Mouse (Mus musculus) kidney, embryonic 15.5 days (tissue): ENCODE data around the gene Comt. TPM values are rescaled to one million over a fixed set of nuclear protein-coding genes. Genes with fewer than 3 reads are reported as not detected.

Source experiments
- ATAC-seq: fragments of 200-750 bp; cut with Nextera tagmentation; replicated peaks from 2 replicates; pipeline ENCODE4 v1.8.0; 2017; ENCODE audit warnings: moderate TSS enrichment; ENCODE audit not compliant: low FRiP score
- H3K27ac ChIP-seq: fragments of 300-500 bp; sonication (generic); 2 replicates; pipeline ENCODE4 v1.5.1; 2015; ENCODE audit warnings: mild to moderate bottlenecking, inconsistent platforms
- H3K27me3 ChIP-seq: fragments of 300-500 bp; sonication (generic); 2 replicates; pipeline ENCODE4 v1.6.1; 2015; ENCODE audit warnings: inconsistent platforms
- H3K36me3 ChIP-seq: fragments of 300-500 bp; sonication (generic); 2 replicates; pipeline ENCODE4 v1.6.1; 2015; ENCODE audit warnings: inconsistent platforms
- H3K4me1 ChIP-seq: fragments of 300-500 bp; sonication (generic); 2 replicates; pipeline ENCODE4 v1.6.1; 2015; ENCODE audit warnings: inconsistent platforms
- H3K4me2 ChIP-seq: fragments of 300-500 bp; sonication (generic); 2 replicates; pipeline ENCODE4 v1.6.1; 2015; ENCODE audit warnings: moderate library complexity, mild to moderate bottlenecking, inconsistent platforms
- H3K4me3 ChIP-seq: fragments of 300-500 bp; sonication (generic); replicated peaks from 2 replicates; pipeline ENCODE4 v1.5.1; 2015; ENCODE audit warnings: mild to moderate bottlenecking, inconsistent platforms
- H3K9ac ChIP-seq: fragments of 300-500 bp; sonication (generic); 2 replicates; pipeline ENCODE4 v1.6.1; 2015; ENCODE audit warnings: mild to moderate bottlenecking, inconsistent platforms
- H3K9me3 ChIP-seq: fragments of 300-500 bp; sonication (generic); replicated peaks from 2 replicates; pipeline ENCODE4 v1.6.1; 2016; ENCODE audit warnings: inconsistent platforms
- WGBS: fragments of 180-500 bp; shearing (Covaris S2); methylation state at CpG from one replicate; pipeline ENCODE4 v1.1.7; 2015; ENCODE audit warnings: mixed read lengths; 5-methylcytosine and 5-hydroxymethylcytosine counted together
- polyA plus RNA-seq: library from polyadenylated mRNA; unstranded; fragments of >200 nt; fragmentation: Nextera tagmentation; extraction: Ambion mirVana; gene quantifications from 2 replicates; pipeline ENCODE4 v1.2.1, GENCODE M21; 2015

The Comt gene
- polyA plus RNA-seq, 1 experiment from 2014 or later = 103 TPM

DNA sequence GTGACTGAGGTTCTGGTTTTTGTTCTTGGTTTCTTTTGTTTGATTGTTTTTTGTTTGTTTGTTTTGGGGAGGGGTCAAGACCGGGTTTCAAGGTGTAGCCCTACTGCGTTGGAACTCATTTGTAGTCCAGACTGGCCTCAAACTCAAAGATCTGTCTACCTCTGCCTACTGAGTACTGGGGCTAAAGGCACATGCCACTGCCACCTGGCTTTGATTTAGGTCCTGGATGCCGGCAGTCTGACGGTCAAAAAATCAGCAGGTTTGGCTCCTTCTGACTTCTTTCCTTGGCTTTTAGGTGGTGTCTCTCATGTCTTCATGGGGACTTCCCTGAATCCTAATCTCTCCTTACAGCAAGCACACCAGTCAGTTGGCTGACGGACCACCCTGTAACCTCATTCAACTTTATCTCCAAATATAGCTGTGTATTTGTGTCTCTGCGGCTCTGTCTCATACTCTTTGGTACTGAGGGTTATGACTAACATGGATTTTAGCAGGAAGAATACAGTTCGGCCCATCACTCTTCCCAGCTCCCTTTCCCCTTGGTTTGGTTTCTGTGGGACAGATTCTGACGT is 4.1 kb upstream of the Comt start:
- WGBS = 78% methylated on average over 8 of the region's 8 CpGs
- ATAC-seq = no peak
- H3K9me3 ChIP-seq = no peaks in the 10 kb centered on the region
- H3K9ac ChIP-seq = no peak overlapping the region
- no peaks in the 10 kb centered on the region for H3K27me3 ChIP-seq
- no peak overlapping the region for H3K4me3 ChIP-seq
- peaks cover 10% of the 10 kb centered on the region for H3K4me1 ChIP-seq
- H3K27ac ChIP-seq = no peak overlapping the region
- H3K4me2 ChIP-seq = no peak overlapping the region
- peaks cover 11% of the 10 kb centered on the region; the same call in 1 of the 2 replicates for H3K36me3 ChIP-seq

DNA sequence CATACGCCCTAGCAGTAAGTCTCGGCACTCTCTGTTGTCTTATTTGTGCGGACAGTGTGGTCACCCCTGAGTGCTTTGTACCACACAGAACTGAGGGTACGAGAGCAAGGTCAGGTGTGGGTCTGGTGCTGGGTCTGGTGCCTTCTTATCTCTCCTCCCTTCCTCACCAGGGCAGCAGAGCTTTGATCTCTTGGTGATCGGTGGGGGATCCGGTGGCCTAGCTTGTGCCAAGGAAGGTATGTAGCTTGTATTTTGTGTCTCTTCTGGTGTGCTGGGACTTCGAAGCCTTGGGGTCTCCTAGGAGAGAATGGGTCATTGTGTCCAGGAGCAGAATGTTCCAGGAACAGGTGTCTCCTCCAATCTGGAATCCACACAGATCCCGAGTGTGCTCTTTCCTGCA is 3.0 kb upstream of the Comt start:
- no peak for ATAC-seq
- H3K36me3 ChIP-seq = peaks cover 2% of the 10 kb centered on the region; the same call in 1 of the 2 replicates
- WGBS = 89% methylated on average over 8 of the region's 8 CpGs
- H3K9me3 ChIP-seq = no peaks in the 10 kb centered on the region
- peaks cover 21% of the 10 kb centered on the region for H3K4me1 ChIP-seq
- no peak overlapping the region for H3K27ac ChIP-seq
- H3K27me3 ChIP-seq = no peaks in the 10 kb centered on the region
- no peak overlapping the region for H3K4me2 ChIP-seq
- H3K4me3 ChIP-seq = no peak overlapping the region
- no peak overlapping the region for H3K9ac ChIP-seq

GRCm38 (mm10) chr16:18428516-18429042 is 1.9 kb upstream of the Comt start:
- H3K36me3 ChIP-seq = no peaks in the 10 kb centered on the region
- 85% methylated on average over 7 of the region's 7 CpGs for WGBS
- H3K4me1 ChIP-seq = peaks cover 31% of the 10 kb centered on the region
- no peaks in the 10 kb centered on the region for H3K9me3 ChIP-seq
- ATAC-seq = peak; percentile 69
- H3K4me3 ChIP-seq = no peak overlapping the region
- H3K4me2 ChIP-seq = no peak overlapping the region
- H3K9ac ChIP-seq = no peak overlapping the region
- H3K27ac ChIP-seq = no peak overlapping the region
- no peaks in the 10 kb centered on the region for H3K27me3 ChIP-seq

GRCm38 (mm10) chr16:18428011-18428515 is 1.4 kb upstream of the Comt start:
- no peak overlapping the region for H3K9ac ChIP-seq
- H3K4me2 ChIP-seq = no peak overlapping the region
- H3K4me3 ChIP-seq = no peak overlapping the region
- ATAC-seq = no peak
- WGBS = 86% methylated on average over 5 of the region's 5 CpGs
- H3K36me3 ChIP-seq = 0 out of 2 replicates have a peak, but pooled peaks cover 2% of the 10 kb centered on the region
- H3K27ac ChIP-seq = no peak overlapping the region
- H3K27me3 ChIP-seq = no peaks in the 10 kb centered on the region
- H3K9me3 ChIP-seq = no peaks in the 10 kb centered on the region
- H3K4me1 ChIP-seq = peaks cover 36% of the 10 kb centered on the region

DNA sequence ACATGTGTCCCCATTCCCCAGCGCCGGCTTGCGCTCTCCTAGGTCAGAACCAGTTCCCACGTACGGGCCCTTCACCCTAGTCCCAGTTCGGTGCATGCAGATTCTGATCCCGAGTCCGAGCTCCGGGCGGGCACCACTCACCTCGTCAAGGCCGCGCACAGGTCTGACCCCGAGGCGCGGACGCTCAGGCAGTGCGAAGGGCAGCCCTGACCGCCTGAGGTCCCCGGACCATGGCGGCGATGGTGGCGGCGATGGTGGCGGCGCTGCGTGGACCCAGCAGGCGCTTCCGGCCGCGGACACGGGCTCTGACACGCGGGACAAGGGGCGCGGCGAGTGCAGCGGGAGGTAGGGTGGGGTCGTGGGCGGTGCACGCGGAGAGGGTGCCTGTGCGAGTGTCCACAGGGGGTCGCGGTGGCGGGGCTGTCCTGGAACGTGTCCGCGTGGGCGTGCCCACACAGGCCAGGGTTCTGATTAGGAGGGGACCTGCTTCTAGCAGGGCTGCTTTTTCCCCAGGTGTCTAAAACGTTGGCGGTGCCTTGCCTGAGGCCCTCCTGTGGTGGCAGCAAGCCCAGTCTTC is 349 bp downstream of the Comt start, which contains the start of gene Txnrd2:
Gene Txnrd2, plus strand, starts transcription at position 170 of the 577 bp plus-strand sequence.
- WGBS = under 1% methylated on average over 52 of the region's 52 CpGs

DNA sequence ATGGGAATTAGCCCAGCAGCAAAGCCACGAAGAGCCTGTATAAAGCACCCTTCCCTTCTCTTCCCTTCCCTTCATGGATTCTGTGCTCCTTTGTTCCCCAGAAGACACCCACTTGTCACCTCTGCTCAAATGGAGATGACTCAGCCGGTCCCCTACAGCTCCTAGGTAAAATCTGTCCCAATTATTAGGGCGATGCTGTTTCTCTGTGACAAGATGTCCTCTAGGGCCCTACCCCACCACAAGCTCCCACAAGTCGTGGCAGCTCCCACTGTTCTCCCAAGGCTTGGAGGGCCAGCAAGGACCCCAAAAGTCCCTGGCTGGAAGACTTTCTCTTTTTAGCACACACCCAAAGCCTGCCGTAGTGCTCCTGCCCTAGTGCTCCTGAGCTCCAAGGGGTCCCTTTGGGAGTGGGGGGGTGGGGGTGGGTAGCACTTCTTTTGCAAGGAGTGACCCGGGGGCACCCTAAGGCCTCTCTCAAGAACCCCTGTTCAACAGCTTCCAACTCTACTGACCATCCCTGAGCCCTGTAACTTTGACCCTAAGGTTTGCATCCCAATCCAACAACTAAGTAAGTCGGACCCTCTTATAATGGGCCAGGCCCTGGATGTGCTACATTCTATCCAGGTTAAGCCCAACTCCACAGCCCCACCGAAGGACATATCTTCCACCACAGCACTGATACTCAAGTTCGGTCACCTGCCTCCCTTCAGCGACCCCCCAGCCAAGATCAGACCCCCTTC is 1.0 kb downstream of the Comt start:
- Histone ChIP-seq H3K4me1 (peaks cover 39% of the 10 kb centered on the region), H3K27me3 (no peaks in the 10 kb centered on the region), H3K36me3 (peaks cover 21% of the 10 kb centered on the region), H3K4me2 (peak overlapping the region; percentile 77), H3K9me3 (no peaks in the 10 kb centered on the region), H3K27ac (peak overlapping the region; percentile 84), H3K9ac (peak overlapping the region; percentile 78), H3K4me3 (peak overlapping the region; percentile 85)
- WGBS = 21% methylated on average over 10 of the region's 10 CpGs
- ATAC-seq = peak; percentile 4; the same call in 1 of the 2 replicates

More for the DNA sequence above, 349 bp downstream of the Comt start, which contains the start of gene Txnrd2:
- H3K4me3 ChIP-seq = peak within 1 kb of the TSS; percentile 85
- peak within 1 kb of the TSS; percentile 77 for H3K4me2 ChIP-seq
- peaks cover 17% of the 10 kb centered on the region; the same call in 1 of the 2 replicates for H3K36me3 ChIP-seq
- H3K27me3 ChIP-seq = no peaks in the 10 kb centered on the region
- H3K4me1 ChIP-seq = peaks cover 39% of the 10 kb centered on the region
- peak within 1 kb of the TSS; percentile 78 for H3K9ac ChIP-seq
- no peaks in the 10 kb centered on the region for H3K9me3 ChIP-seq
- ATAC-seq = peak; percentile 77
- peak within 1 kb of the TSS; percentile 84 for H3K27ac ChIP-seq

DNA sequence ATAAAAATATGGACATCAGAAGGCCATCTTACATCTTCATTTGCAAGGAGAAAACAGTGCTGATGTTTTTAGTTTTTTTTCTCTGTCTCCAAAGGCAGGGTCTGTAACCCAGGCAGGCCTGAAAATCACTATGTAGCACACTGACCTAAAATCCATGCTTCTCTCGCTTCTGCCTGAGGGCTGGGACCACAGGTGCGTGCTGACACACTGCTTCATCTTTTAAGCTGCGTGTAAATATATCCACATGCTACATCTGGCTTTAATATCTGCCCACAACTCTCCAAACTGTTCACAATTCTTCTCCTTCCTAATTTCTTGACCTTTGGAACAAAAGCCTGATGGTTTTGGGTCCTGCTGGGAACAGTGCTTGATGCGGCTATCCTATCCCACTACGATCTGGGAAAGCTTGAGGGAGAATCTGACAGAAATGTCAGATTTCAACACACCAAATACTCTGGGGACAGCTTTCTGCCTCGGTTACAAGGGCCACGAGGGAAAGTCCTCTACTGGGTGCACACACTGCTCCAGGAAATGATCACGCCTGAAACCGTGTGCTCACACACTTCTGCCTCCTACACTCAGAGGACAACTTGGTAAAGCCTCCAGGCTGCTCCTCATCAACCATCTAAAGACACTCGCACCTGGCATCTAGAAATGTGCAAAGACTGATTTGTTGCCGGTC is 2.1 kb downstream of the Comt start:
- no peak for ATAC-seq
- peaks cover 39% of the 10 kb centered on the region for H3K4me1 ChIP-seq
- no peak overlapping the region for H3K9ac ChIP-seq
- no peaks in the 10 kb centered on the region for H3K27me3 ChIP-seq
- H3K4me2 ChIP-seq = peak overlapping the region; percentile 77
- no peaks in the 10 kb centered on the region for H3K9me3 ChIP-seq
- peaks cover 26% of the 10 kb centered on the region for H3K36me3 ChIP-seq
- WGBS = 70% methylated on average over 11 of the region's 11 CpGs
- H3K27ac ChIP-seq = peak overlapping the region; percentile 63
- no peak overlapping the region for H3K4me3 ChIP-seq

DNA sequence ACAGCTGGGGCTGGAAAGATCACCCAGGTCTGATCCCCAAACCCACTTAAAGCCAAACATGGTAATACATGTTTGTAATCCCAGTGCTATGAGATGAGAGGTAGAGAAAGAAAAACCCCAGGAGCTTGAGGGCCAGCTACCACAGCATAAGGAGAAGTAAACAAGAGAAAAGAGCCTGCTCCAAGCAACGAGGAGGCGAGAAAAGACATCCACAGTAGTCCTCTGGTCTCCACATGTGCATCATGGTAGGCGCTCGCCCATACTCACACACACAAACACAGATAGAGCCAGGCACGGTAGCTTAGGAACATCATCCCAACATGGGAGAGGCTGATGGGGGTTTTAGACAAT is 2.8 kb downstream of the Comt start:
- 76% methylated on average over 5 of the region's 5 CpGs for WGBS
- Histone ChIP-seq H3K4me3 (no peak overlapping the region), H3K9me3 (no peaks in the 10 kb centered on the region), H3K27ac (peak overlapping the region; percentile 63), H3K4me2 (no peak overlapping the region; the same call in 1 of the 2 replicates), H3K27me3 (no peaks in the 10 kb centered on the region), H3K4me1 (peaks cover 39% of the 10 kb centered on the region), H3K9ac (no peak overlapping the region), H3K36me3 (peaks cover 30% of the 10 kb centered on the region)
- no peak for ATAC-seq

DNA sequence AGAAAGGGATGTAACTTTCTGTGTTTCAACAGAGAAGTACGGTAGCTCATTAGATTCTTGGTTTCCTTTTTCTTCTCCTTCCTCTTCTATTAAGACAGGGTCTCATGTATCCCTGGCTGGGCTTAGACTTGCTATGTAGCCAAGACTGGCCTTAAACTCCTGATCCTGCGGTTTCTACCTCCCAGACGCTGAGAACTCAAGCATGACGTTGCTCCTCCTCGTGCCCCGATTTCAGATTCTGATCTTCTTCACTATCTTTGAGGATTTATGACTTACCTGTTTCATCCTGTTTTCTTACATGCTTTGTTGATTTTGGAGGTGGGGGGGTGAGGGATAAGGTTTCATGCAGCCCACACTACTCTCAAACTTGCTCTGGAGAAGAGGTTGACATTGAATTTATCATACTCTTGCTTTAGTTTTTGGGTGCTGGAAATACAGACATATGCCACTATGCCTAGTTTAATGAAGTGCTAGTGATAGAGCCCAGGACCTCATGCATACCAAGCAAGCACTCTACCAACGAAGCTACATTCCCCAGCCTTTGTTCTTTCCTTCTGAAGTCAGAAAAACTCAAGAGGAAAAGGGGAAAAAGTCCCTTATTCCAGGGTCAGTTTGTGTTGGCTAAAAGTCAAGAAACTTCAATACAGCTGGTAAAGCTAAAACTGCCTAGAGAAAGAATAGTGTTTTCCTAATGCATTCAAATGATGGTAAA is 3.3 kb downstream of the Comt start:
- 40% methylated on average over 7 of the region's 7 CpGs for whole genome bisulfite sequencing
- H3K4me3 ChIP-seq = no peak overlapping the region
- no peaks in the 10 kb centered on the region for H3K27me3 ChIP-seq
- H3K27ac ChIP-seq = peak overlapping the region; percentile 63
- H3K9me3 ChIP-seq = no peaks in the 10 kb centered on the region
- H3K4me1 ChIP-seq = peaks cover 39% of the 10 kb centered on the region
- H3K4me2 ChIP-seq = no peak overlapping the region; the same call in 1 of the 2 replicates
- H3K9ac ChIP-seq = no peak overlapping the region
- H3K36me3 ChIP-seq = peaks cover 35% of the 10 kb centered on the region
- ATAC-seq = peak; percentile 31; the same call in 1 of the 2 replicates

DNA sequence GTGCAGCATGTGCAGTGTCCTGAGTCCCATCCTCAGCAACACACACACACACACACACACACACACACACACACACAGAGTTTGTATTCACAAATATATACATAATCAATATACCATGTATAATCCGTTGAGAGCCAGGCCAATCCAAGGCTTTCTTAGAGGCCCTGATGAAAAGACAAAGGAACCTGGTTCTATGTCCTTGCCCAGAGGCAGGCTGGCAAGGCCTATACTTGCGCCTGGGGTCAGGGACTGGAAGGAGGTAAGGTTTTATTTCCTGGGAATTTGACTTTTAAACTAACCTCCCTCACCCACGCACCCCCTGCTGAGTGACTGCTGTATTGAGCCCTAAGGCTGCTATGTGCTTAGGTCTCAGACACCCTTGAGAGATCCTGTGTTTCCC is 6.1 kb downstream of the Comt start:
- Histone ChIP-seq H3K9me3 (no peaks in the 10 kb centered on the region), H3K4me1 (peaks cover 42% of the 10 kb centered on the region), H3K27me3 (no peaks in the 10 kb centered on the region), H3K4me3 (no peak overlapping the region), H3K36me3 (peaks cover 43% of the 10 kb centered on the region), H3K9ac (no peak overlapping the region), H3K27ac (no peak overlapping the region), H3K4me2 (no peak overlapping the region)
- no peak for ATAC-seq
- 74% methylated on average over 3 of the region's 3 CpGs for WGBS

DNA sequence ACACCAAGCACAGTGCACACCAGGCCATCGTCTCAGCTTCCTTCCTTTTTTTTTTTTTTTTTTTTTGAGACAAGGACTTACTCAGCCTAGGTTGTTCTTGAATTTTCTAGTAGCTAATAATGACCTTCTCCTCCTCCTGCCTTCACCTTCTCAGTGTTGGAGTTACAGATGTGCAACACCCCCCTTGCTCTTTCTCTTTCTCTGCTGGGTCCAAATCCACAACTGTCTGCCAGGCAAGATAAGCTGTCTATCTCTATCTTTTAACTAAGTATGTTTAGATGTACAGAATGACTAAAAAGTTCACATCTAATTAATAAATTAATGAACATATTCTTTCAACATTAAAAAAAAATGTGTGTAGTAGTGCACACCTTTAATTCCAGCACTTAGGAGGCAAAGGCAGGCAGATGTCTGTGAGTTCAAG is 7.0 kb downstream of the Comt start:
- H3K4me3 ChIP-seq = no peak overlapping the region
- peaks cover 33% of the 10 kb centered on the region for H3K4me1 ChIP-seq
- peaks cover 50% of the 10 kb centered on the region for H3K36me3 ChIP-seq
- no peak overlapping the region for H3K27ac ChIP-seq
- WGBS = 89% methylated on average over 1 of the region's 1 CpGs
- H3K9me3 ChIP-seq = no peaks in the 10 kb centered on the region
- no peaks in the 10 kb centered on the region for H3K27me3 ChIP-seq
- no peak overlapping the region for H3K9ac ChIP-seq
- no peak overlapping the region for H3K4me2 ChIP-seq
- no peak for ATAC-seq
